Mouse (Mus musculus): ENCODE measurements around the gene Spata13. TPM values are rescaled to one million over a fixed set of nuclear protein-coding genes. Genes with fewer than 3 reads are reported as not detected.

Gene Spata13
- polyA plus RNA-seq, 1 experiment from 2014 or later: 50.1 TPM

- Histone ChIP-seq H3K9ac (replicated peaks) (no peak overlapping the region), H3K27ac (replicated peaks) (no peak overlapping the region), H3K4me2 (replicated peaks) (no peak overlapping the region), H3K4me3 (no peak overlapping the region), H3K27me3 (no peaks in the 10 kb centered on the region), H3K36me3 (peaks cover 9% of the 10 kb centered on the region; the same call in 1 of the 2 replicates), H3K4me1 (peaks cover 34% of the 10 kb centered on the region), H3K9me3 (no peaks in the 10 kb centered on the region)
- no peak for ATAC-seq (replicated peaks)
- 73% methylated on average over 9 of the region's 9 CpGs for WGBS
These were observed 109.9 kb downstream of the Spata13 start for GRCm38 (mm10) chr14:60743681-60744080.

GRCm38 (mm10) chr14:60745201-60745600 is 111.4 kb downstream of the Spata13 start:
- peaks cover 23% of the 10 kb centered on the region for H3K4me1 ChIP-seq
- no peak overlapping the region for H3K4me2 ChIP-seq (replicated peaks)
- no peak overlapping the region for H3K4me3 ChIP-seq
- no peaks in the 10 kb centered on the region for H3K9me3 ChIP-seq
- WGBS: 80% methylated on average over 6 of the region's 6 CpGs
- no peaks in the 10 kb centered on the region for H3K27me3 ChIP-seq
- ATAC-seq (replicated peaks): no peak
- no peak overlapping the region for H3K9ac ChIP-seq (replicated peaks)
- H3K36me3 ChIP-seq: peaks cover 9% of the 10 kb centered on the region; the same call in 1 of the 2 replicates
- no peak overlapping the region for H3K27ac ChIP-seq (replicated peaks)

- Histone ChIP-seq H3K4me1 (peaks cover 14% of the 10 kb centered on the region), H3K4me2 (replicated peaks) (no peak overlapping the region), H3K4me3 (no peak overlapping the region), H3K27ac (replicated peaks) (no peak overlapping the region), H3K27me3 (no peaks in the 10 kb centered on the region), H3K9me3 (no peaks in the 10 kb centered on the region), H3K9ac (replicated peaks) (no peak overlapping the region), H3K36me3 (peaks cover 9% of the 10 kb centered on the region; the same call in 1 of the 2 replicates)
- WGBS: 96% methylated on average over 10 of the region's 10 CpGs
- no peak for ATAC-seq (replicated peaks)
These were observed 112.3 kb downstream of the Spata13 start for GRCm38 (mm10) chr14:60746141-60746540.

GRCm38 (mm10) chr14:60747154-60747870 is 113.5 kb downstream of the Spata13 start:
- 90% methylated on average over 21 of the region's 21 CpGs for WGBS
- no peak overlapping the region for H3K4me2 ChIP-seq (replicated peaks)
- H3K4me1 ChIP-seq: peaks cover 2% of the 10 kb centered on the region
- no peaks in the 10 kb centered on the region for H3K9me3 ChIP-seq
- H3K27me3 ChIP-seq: no peaks in the 10 kb centered on the region
- H3K9ac ChIP-seq (replicated peaks): no peak overlapping the region
- peaks cover 9% of the 10 kb centered on the region; the same call in 1 of the 2 replicates for H3K36me3 ChIP-seq
- no peak overlapping the region for H3K27ac ChIP-seq (replicated peaks)
- no peak for ATAC-seq (replicated peaks)
- no peak overlapping the region for H3K4me3 ChIP-seq

- WGBS: 92% methylated on average over 12 of the region's 12 CpGs
- H3K36me3 ChIP-seq: peaks cover 12% of the 10 kb centered on the region
These were observed 116.1 kb downstream of the Spata13 start for GRCm38 (mm10) chr14:60749880-60750279.

GRCm38 (mm10) chr14:60751581-60751980 is 117.8 kb downstream of the Spata13 start:
- WGBS: 95% methylated on average over 16 of the region's 16 CpGs
- peaks cover 21% of the 10 kb centered on the region for H3K36me3 ChIP-seq

More at GRCm38 (mm10) chr14:60749880-60750279, 116.1 kb downstream of the Spata13 start:
- Histone ChIP-seq H3K4me3 (no peak overlapping the region), H3K9me3 (no peaks in the 10 kb centered on the region), H3K27ac (replicated peaks) (no peak overlapping the region), H3K4me1 (peaks cover 13% of the 10 kb centered on the region), H3K4me2 (replicated peaks) (no peak overlapping the region), H3K9ac (replicated peaks) (no peak overlapping the region), H3K27me3 (no peaks in the 10 kb centered on the region)
- ATAC-seq (replicated peaks): no peak

GRCm38 (mm10) chr14:60752892-60753800 is 119.3 kb downstream of the Spata13 start:
- 14% methylated on average over 14 of the region's 14 CpGs for WGBS

More at GRCm38 (mm10) chr14:60751581-60751980, 117.8 kb downstream of the Spata13 start:
- Histone ChIP-seq H3K27ac (replicated peaks) (no peak overlapping the region), H3K4me1 (peaks cover 13% of the 10 kb centered on the region), H3K4me2 (replicated peaks) (no peak overlapping the region), H3K4me3 (no peak overlapping the region), H3K9me3 (no peaks in the 10 kb centered on the region), H3K27me3 (no peaks in the 10 kb centered on the region), H3K9ac (replicated peaks) (no peak overlapping the region)
- no peak for ATAC-seq (replicated peaks)

GRCm38 (mm10) chr14:60753801-60754126 is 120.0 kb downstream of the Spata13 start:
- 16% methylated on average over 10 of the region's 10 CpGs for WGBS
- Histone ChIP-seq H3K4me2 (replicated peaks) (peak overlapping the region; percentile 19), H3K4me3 (no peak overlapping the region), H3K36me3 (peaks cover 22% of the 10 kb centered on the region), H3K27ac (replicated peaks) (peak overlapping the region; percentile 78), H3K27me3 (no peaks in the 10 kb centered on the region), H3K4me1 (peaks cover 13% of the 10 kb centered on the region), H3K9ac (replicated peaks) (no peak overlapping the region), H3K9me3 (no peaks in the 10 kb centered on the region)
- ATAC-seq (replicated peaks): peak; percentile 59

More at GRCm38 (mm10) chr14:60752892-60753800, 119.3 kb downstream of the Spata13 start:
- ATAC-seq (replicated peaks): peak; percentile 86
- Histone ChIP-seq H3K4me3 (no peak overlapping the region), H3K4me1 (peaks cover 13% of the 10 kb centered on the region), H3K9me3 (no peaks in the 10 kb centered on the region), H3K27me3 (no peaks in the 10 kb centered on the region), H3K27ac (replicated peaks) (peak overlapping the region; percentile 78), H3K36me3 (peaks cover 22% of the 10 kb centered on the region), H3K9ac (replicated peaks) (0 out of 2 replicates have a peak overlapping the region, but pooled peaks have one; percentile 0), H3K4me2 (replicated peaks) (peak overlapping the region; percentile 19)

- 95% methylated on average over 5 of the region's 5 CpGs for WGBS
- H3K4me1 ChIP-seq: peaks cover 13% of the 10 kb centered on the region
These were observed 120.9 kb downstream of the Spata13 start for GRCm38 (mm10) chr14:60754656-60755055.

GRCm38 (mm10) chr14:60756271-60756670 is 122.5 kb downstream of the Spata13 start:
- H3K27ac ChIP-seq (replicated peaks): no peak overlapping the region
- 95% methylated on average over 15 of the region's 15 CpGs for WGBS

More at GRCm38 (mm10) chr14:60754656-60755055, 120.9 kb downstream of the Spata13 start:
- Histone ChIP-seq H3K36me3 (peaks cover 24% of the 10 kb centered on the region), H3K4me3 (no peak overlapping the region), H3K9me3 (no peaks in the 10 kb centered on the region), H3K4me2 (replicated peaks) (no peak overlapping the region), H3K27me3 (no peaks in the 10 kb centered on the region), H3K27ac (replicated peaks) (no peak overlapping the region), H3K9ac (replicated peaks) (no peak overlapping the region)
- no peak for ATAC-seq (replicated peaks)

GRCm38 (mm10) chr14:60757265-60757664 is 123.5 kb downstream of the Spata13 start:
- peaks cover 30% of the 10 kb centered on the region for H3K36me3 ChIP-seq
- H3K27me3 ChIP-seq: no peaks in the 10 kb centered on the region
- ATAC-seq (replicated peaks): no peak
- H3K27ac ChIP-seq (replicated peaks): no peak overlapping the region
- no peak overlapping the region for H3K4me3 ChIP-seq
- WGBS: 96% methylated on average over 8 of the region's 8 CpGs
- H3K9ac ChIP-seq (replicated peaks): no peak overlapping the region
- H3K4me2 ChIP-seq (replicated peaks): no peak overlapping the region
- H3K9me3 ChIP-seq: no peaks in the 10 kb centered on the region
- H3K4me1 ChIP-seq: peaks cover 13% of the 10 kb centered on the region

More at GRCm38 (mm10) chr14:60756271-60756670, 122.5 kb downstream of the Spata13 start:
- Histone ChIP-seq H3K4me3 (no peak overlapping the region), H3K4me1 (peaks cover 13% of the 10 kb centered on the region), H3K27me3 (no peaks in the 10 kb centered on the region), H3K9ac (replicated peaks) (no peak overlapping the region), H3K9me3 (no peaks in the 10 kb centered on the region), H3K36me3 (peaks cover 24% of the 10 kb centered on the region), H3K4me2 (replicated peaks) (no peak overlapping the region)
- ATAC-seq (replicated peaks): no peak

- Histone ChIP-seq H3K4me1 (peaks cover 13% of the 10 kb centered on the region), H3K9ac (replicated peaks) (no peak overlapping the region), H3K4me3 (no peak overlapping the region), H3K4me2 (replicated peaks) (no peak overlapping the region), H3K27me3 (no peaks in the 10 kb centered on the region), H3K27ac (replicated peaks) (no peak overlapping the region), H3K36me3 (peaks cover 30% of the 10 kb centered on the region), H3K9me3 (no peaks in the 10 kb centered on the region)
- WGBS: 96% methylated on average over 7 of the region's 7 CpGs
- no peak for ATAC-seq (replicated peaks)
These were observed 123.9 kb downstream of the Spata13 start for GRCm38 (mm10) chr14:60757722-60758121.

All from forebrain, embryonic 15.5 days (tissue).